Mouse (Mus musculus) kidney, adult 2 months (tissue): ENCODE results near the gene Rpl19. TPM values are rescaled to one million over a fixed set of nuclear protein-coding genes. Genes with fewer than 3 reads are reported as not detected.

Experiments used
- DNase-seq: peaks from one replicate; pipeline ENCODE4 v3.0.0; 2021
- H3K27ac ChIP-seq: fragments of 200-500 bp; 2 replicates; pipeline ENCODE4 v1.5.1; 2012; ENCODE audit warnings: low read depth, low read length, control low read depth, inconsistent platforms; ENCODE audit not compliant: insufficient read depth
- H3K27me3 ChIP-seq: fragments of 200-500 bp; replicated peaks from 2 replicates; pipeline ENCODE4 v1.6.1; 2012; ENCODE audit warnings: mild to moderate bottlenecking, moderate library complexity, low read length, inconsistent platforms; ENCODE audit not compliant: control insufficient read depth, insufficient read depth
- H3K36me3 ChIP-seq: fragments of 200-500 bp; 2 replicates; pipeline ENCODE4 v1.6.1; 2012; ENCODE audit warnings: mild to moderate bottlenecking, moderate library complexity, low read length, inconsistent platforms; ENCODE audit not compliant: control insufficient read depth, insufficient read depth
- H3K4me1 ChIP-seq: fragments of 200-500 bp; 2 replicates; pipeline ENCODE4 v1.6.1; 2011; ENCODE audit warnings: low read length; ENCODE audit not compliant: control insufficient read depth, insufficient read depth
- H3K4me3 ChIP-seq: fragments of 200-500 bp; 2 replicates; pipeline ENCODE4 v1.5.1; 2011; ENCODE audit warnings: mild to moderate bottlenecking, low read depth, low read length, control low read depth; ENCODE audit not compliant: insufficient read depth
- CTCF ChIP-seq: fragments of 200-500 bp; conservative IDR thresholded peaks from 2 replicates; pipeline ENCODE4 v1.5.1; 2011; ENCODE audit warnings: low read depth, mild to moderate bottlenecking, control low read depth, low read length, moderate library complexity, mixed read lengths; ENCODE audit not compliant: insufficient read depth, insufficient read length
- POLR2A ChIP-seq: fragments of 200-500 bp; IDR thresholded peaks from one replicate; pipeline ENCODE4 v1.6.1; 2011; ENCODE audit warnings: low read depth, low read length, control low read depth
- WGBS: fragments of 180-500 bp; shearing (Covaris S2); methylation state at CpG from one replicate; pipeline ENCODE4 v1.1.7; 2018; 5-methylcytosine and 5-hydroxymethylcytosine counted together
- polyA plus RNA-seq: library from polyadenylated mRNA; depleted of rRNA; stranded (reverse); fragments of >200 nt; gene quantifications from 2 replicates; pipeline ENCODE4 v1.2.3, GENCODE M21; 2012; rRNA removed

Gene Rpl19
- polyA plus RNA-seq, result 503 and 653 TPM in 2 replicates

- peaks cover 4% of the 10 kb centered on the region; the same call in 1 of the 2 replicates for H3K4me1 ChIP-seq
- peak within 1 kb of the TSS; percentile 92 for H3K27ac ChIP-seq
- peak within 1 kb of the TSS; percentile 98 for H3K4me3 ChIP-seq
- TF ChIP-seq CTCF (no peak), POLR2A (peak; percentile 97)
- peak; percentile 95 for DNase-seq
- no peaks in the 10 kb centered on the region for H3K27me3 ChIP-seq
- under 1% methylated on average over 65 of the region's 69 CpGs for WGBS
- H3K36me3 ChIP-seq, result peaks cover 6% of the 10 kb centered on the region; the same call in 1 of the 2 replicates
These were observed at the start of gene Rpl19 for GRCm38 (mm10) chr11:98026570-98027296. TSS of gene Rpl19 (plus strand) at chr11:98026710.

- TF ChIP-seq CTCF, result no peak
- TF ChIP-seq POLR2A, result no peak
- Histone ChIP-seq H3K4me1 (peaks cover 12% of the 10 kb centered on the region; the same call in 1 of the 2 replicates), H3K27me3 (no peaks in the 10 kb centered on the region), H3K36me3 (no peaks in the 10 kb centered on the region), H3K27ac (no peak overlapping the region), H3K4me3 (no peak overlapping the region)
- WGBS, result 86% methylated on average over 5 of the region's 5 CpGs
- no peak for DNase-seq
These were observed 48.7 kb upstream of the Rpl19 start for GRCm38 (mm10) chr11:97977797-97978196.

- H3K27ac ChIP-seq, result no peak overlapping the region
- WGBS, result 89% methylated on average over 13 of the region's 13 CpGs
- TF ChIP-seq POLR2A, result no peak
- no peaks in the 10 kb centered on the region for H3K27me3 ChIP-seq
- H3K4me3 ChIP-seq, result no peak overlapping the region
- H3K36me3 ChIP-seq, result no peaks in the 10 kb centered on the region
- no peak for DNase-seq
- peaks cover 12% of the 10 kb centered on the region; the same call in 1 of the 2 replicates for H3K4me1 ChIP-seq
These were observed 48.1 kb upstream of the Rpl19 start for GRCm38 (mm10) chr11:97978392-97978791.

- WGBS, result 80% methylated on average over 10 of the region's 10 CpGs
- Histone ChIP-seq H3K36me3 (no peaks in the 10 kb centered on the region), H3K27me3 (no peaks in the 10 kb centered on the region), H3K4me3 (no peak overlapping the region), H3K27ac (no peak overlapping the region), H3K4me1 (0 out of 2 replicates have a peak, but pooled peaks cover under 1% of the 10 kb centered on the region)
- no peak for DNase-seq
- TF ChIP-seq CTCF (no peak), POLR2A (no peak)
These were observed 46.5 kb upstream of the Rpl19 start for GRCm38 (mm10) chr11:97979824-97980495.

- no peak for TF ChIP-seq POLR2A
- TF ChIP-seq CTCF, result no peak
- Histone ChIP-seq H3K36me3 (no peaks in the 10 kb centered on the region), H3K4me3 (no peak overlapping the region), H3K4me1 (no peaks in the 10 kb centered on the region), H3K27ac (no peak overlapping the region), H3K27me3 (no peaks in the 10 kb centered on the region)
- WGBS, result 75% methylated on average over 9 of the region's 9 CpGs
- DNase-seq, result no peak
These were observed 46.0 kb upstream of the Rpl19 start for GRCm38 (mm10) chr11:97980531-97980966.

- no peak overlapping the region for H3K4me3 ChIP-seq
- WGBS, result 88% methylated on average over 9 of the region's 9 CpGs
- no peak for DNase-seq
- no peak overlapping the region for H3K27ac ChIP-seq
- H3K27me3 ChIP-seq, result no peaks in the 10 kb centered on the region
- H3K4me1 ChIP-seq, result no peaks in the 10 kb centered on the region
- no peaks in the 10 kb centered on the region for H3K36me3 ChIP-seq
- TF ChIP-seq CTCF (no peak), POLR2A (no peak)
These were observed 43.8 kb upstream of the Rpl19 start for GRCm38 (mm10) chr11:97982721-97983120.

GRCm38 (mm10) chr11:97983506-97983905, 43.0 kb upstream of the Rpl19 start:
- Histone ChIP-seq H3K4me1 (no peaks in the 10 kb centered on the region), H3K36me3 (no peaks in the 10 kb centered on the region), H3K27me3 (no peaks in the 10 kb centered on the region), H3K4me3 (no peak overlapping the region), H3K27ac (no peak overlapping the region)
- TF ChIP-seq CTCF (no peak), POLR2A (no peak)
- no peak for DNase-seq
- WGBS, result 91% methylated on average over 3 of the region's 3 CpGs

- Histone ChIP-seq H3K4me1 (no peaks in the 10 kb centered on the region), H3K27ac (no peak overlapping the region), H3K27me3 (no peaks in the 10 kb centered on the region), H3K36me3 (no peaks in the 10 kb centered on the region), H3K4me3 (no peak overlapping the region)
- TF ChIP-seq CTCF, result no peak
- no peak for TF ChIP-seq POLR2A
- 58% methylated on average over 1 of the region's 1 CpGs for WGBS
- no peak for DNase-seq
These were observed 42.5 kb upstream of the Rpl19 start for GRCm38 (mm10) chr11:97983983-97984382.
